Mouse (Mus musculus) induced T-regulatory cell, adult 2 months (primary cell): ENCODE results near the gene Dnase1l2.
A peak's percentile ranks its signal among the peaks of the same experiment; 100 is the strongest.

Source experiments
- DNase-seq: peaks from one replicate; pipeline ENCODE4 v3.0.0-alpha.2; 2012; ENCODE audit warnings: low read depth

Dnase1l2 gene

GRCm38 (mm10) chr17:24442632-24443155 is at the start of gene Dnase1l2:
Gene Dnase1l2 (minus strand): TSS chr17:24443105.
- no peak for DNase-seq

- DNase-seq, result no peak
Observed at GRCm38 (mm10) chr17:24490399-24490798, 47.5 kb upstream of the Dnase1l2 start.

GRCm38 (mm10) chr17:24489265-24490030 is 46.5 kb upstream of the Dnase1l2 start:
- DNase-seq, result no peak

- DNase-seq, result peak; percentile 50
Observed at GRCm38 (mm10) chr17:24488662-24489264, 45.9 kb upstream of the Dnase1l2 start.

GRCm38 (mm10) chr17:24488186-24488661 is 45.3 kb upstream of the Dnase1l2 start, which contains the start of gene Caskin1:
Gene Caskin1 (plus strand): TSS chr17:24488601.
- peak; percentile 32 for DNase-seq

- DNase-seq, result peak; percentile 22
Observed at GRCm38 (mm10) chr17:24485090-24485860, 42.4 kb upstream of the Dnase1l2 start.

DNA sequence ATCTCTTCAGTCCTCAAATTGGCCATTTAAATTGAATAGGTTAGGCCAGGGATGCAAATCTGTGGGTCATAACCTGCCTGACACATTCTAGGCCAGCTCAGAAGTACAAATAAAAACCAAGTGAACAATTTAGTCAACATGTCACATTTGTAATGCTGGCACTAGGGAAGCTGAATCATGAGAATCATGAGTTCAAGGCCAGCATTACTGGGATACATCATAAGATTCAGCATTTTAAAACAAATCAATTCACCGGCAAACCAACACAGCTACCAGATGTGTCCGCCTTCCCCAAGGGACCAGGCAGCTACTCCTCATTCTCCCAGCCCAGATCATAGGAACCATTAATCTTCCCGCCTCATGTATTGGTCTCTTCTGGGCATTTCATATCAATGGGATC is 40.6 kb upstream of the Dnase1l2 start:
- no peak for DNase-seq

DNA sequence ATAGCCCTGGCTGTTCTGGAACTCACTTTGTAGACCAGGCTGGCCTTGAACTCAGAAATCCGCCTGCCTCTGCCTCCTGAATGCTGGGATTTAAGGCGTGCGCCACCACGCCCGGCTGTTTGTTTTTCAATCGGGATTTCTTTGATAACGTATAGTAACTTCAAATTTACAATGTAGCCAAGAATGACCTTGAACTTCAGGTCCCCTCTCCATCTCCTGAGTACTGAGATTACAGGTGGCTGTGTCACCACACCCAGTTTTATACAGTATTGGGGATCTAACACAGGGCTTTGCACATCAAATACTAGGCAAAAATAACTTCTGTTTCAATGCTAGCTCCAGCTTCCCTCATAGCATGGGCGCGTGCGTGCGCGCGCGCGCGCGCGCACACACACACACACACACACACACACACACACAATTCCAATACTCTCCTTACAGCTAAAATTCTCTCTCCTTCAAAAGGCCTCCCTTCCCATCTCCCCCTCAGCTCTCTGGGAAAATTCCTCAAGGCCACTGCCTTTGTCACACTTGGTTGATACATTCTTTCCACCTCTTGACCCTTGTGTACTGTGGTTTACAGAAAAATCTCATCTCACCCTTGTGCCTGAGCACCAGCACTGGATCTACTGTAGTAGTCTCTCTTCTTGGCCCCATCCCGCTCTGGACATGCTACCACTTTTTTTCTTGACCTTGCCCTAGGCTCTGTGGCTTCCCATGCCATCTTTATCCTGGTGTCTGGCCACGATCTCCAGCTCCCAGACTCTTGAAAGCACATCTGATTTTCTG is 38.3 kb upstream of the Dnase1l2 start:
- DNase-seq, result no peak

GRCm38 (mm10) chr17:24480201-24480826 is 37.4 kb upstream of the Dnase1l2 start:
- peak; percentile 20 for DNase-seq

DNA sequence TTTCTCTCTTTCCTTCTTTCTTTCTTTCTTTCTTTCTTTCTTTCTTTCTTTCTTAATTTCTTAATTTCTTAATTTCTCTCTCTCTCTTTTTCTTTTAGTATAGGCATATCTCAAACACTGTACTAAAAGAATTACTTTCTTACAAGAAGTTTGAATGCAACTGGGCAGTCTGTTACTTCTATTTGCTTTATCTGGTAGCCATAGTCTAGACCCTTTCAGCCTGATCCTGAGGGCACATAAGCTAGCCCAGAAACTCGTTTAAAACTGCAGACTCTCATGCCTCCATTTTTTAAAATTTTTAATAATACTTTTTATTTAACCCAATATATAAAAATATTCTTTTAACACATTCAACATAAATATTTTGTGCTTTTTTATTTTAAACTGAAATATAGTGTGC is 36.5 kb upstream of the Dnase1l2 start:
- DNase-seq, result no peak

DNA sequence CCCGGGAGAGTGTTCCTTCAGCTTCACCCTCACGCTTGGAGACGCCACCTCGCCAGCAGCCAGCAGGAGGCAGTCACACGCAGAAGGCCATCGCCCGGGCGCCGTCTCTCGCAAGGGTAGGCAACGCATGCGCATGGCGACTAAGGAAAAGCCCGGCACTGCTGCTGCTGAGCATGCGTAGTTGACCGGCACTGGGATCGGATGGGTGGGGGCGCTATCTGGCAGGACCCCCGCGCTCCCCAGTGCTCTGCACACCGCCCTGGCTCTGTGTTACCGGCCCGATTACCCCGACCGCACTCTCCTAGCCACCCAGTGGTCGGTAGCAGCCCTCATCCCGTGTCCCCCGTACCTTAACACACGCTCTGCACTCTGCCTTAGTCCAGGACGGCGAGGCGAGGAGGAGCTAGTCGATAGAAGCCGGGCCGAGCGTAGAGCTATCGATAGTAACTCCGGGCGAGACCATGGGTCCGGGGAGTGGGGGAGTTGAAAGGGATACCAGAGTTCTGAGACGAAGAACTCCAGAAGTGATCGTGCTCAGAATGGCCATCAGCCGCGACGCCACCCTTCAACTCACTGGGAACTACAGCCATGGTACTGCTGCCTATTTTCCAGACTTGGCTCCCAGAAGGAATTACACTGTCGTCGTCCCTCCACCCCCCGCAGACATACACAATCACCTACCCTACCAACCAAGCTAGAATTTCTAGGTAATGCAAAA is 35.9 kb upstream of the Dnase1l2 start, which contains the start of gene Mlst8:
Mlst8 (minus strand) TSS at position 416 of the 718 bp plus-strand sequence.
- DNase-seq, result peak; percentile 99

- no peak for DNase-seq
Observed at GRCm38 (mm10) chr17:24477985-24478600, 35.2 kb upstream of the Dnase1l2 start.

GRCm38 (mm10) chr17:24477053-24477984 is 34.4 kb upstream of the Dnase1l2 start:
- no peak for DNase-seq

DNA sequence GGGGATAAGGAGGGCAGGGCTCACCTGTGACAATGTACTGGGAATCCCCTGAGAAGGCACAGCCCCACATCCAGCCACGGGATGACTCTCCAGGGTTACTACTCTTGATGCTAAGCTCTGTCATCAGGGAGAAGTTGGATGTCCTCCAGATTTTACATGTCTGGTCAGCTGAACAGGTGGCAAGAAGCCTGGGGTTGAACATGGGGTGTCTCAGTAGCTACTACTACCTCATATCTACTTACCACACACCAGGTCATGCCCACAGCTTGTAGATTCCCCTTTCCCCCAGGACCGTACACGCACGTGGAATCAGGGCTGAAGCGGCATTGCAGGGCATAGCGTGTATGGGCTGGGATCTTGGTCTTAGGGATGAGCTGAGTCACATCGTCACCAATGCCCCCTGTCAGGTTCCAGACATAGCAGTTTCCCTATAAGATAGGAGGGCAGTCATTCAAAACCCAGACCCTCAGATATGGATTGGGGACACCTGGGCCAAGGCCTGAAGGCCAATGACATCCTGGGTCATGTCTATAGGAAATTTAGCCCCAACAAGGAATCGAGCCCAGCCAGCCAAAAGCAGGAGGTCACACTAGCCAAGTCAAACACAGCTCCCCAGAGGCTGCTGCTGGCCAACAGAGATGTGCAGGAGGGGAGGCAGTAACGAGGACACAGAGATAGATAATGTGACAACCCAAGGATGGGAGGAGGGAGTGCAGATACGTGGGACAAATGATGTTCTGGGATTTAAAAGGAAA is 33.3 kb upstream of the Dnase1l2 start:
- no peak for DNase-seq

DNA sequence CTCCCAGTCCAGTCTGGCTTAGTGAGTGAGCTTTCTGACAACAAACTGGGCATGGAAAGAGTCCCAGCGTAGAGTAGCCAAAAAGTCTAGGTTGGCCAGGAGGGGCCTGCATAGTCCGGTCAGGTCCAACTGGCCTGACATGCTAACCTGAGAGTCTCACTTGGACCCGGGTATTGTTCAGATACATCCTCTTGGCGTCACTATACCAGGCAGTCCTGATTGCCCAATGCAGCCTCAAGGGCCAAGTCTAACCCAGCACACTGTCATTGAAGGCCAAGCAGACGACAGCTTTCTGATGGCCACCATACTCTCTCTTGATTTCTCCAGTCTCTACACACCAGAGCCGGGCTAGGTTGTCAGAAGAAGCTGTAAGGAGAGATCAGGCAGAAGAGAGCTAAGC is 32.7 kb upstream of the Dnase1l2 start:
- DNase-seq, result no peak

DNA sequence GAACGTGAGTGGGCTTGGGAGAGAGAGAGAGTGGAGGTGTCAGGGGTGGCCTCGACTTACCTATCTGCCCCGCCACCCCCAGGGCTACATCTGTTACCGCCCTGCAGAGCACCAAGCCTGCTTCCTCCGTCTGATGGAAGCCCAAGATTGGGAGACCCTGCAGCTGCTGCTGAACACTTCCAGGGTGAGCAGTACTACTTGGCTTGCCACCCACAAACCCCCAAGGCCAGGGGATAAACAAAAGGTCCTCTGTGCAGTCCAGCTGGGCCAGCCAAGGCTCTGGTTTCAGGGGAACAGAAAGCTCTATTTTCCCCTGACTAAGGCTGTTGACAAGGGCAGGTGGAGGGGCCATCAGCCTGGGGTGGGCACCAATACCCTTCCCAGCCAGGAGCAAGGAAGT is 31.7 kb upstream of the Dnase1l2 start:
- no peak for DNase-seq

GRCm38 (mm10) chr17:24473612-24474275 is 30.8 kb upstream of the Dnase1l2 start, which contains the start of gene Bricd5:
Gene Bricd5 (plus strand): TSS chr17:24473884.
- DNase-seq, result no peak
